Mouse (Mus musculus): Measurements from ENCODE around the gene Tlcd1. TPM values are rescaled to one million over a fixed set of nuclear protein-coding genes. Genes with fewer than 3 reads are reported as not detected.

Gene Tlcd1
- polyA plus RNA-seq, 1 experiment from 2014 or later: 13.2 TPM

- Histone ChIP-seq H3K27me3 (no peaks in the 10 kb centered on the region), H3K4me2 (peak overlapping the region; percentile 63), H3K9me3 (no peaks in the 10 kb centered on the region), H3K4me3 (peak overlapping the region; percentile 80; the same call in 1 of the 2 replicates), H3K9ac (no peak overlapping the region), H3K4me1 (replicated peaks) (peaks cover 48% of the 10 kb centered on the region), H3K36me3 (peaks cover 36% of the 10 kb centered on the region), H3K27ac (replicated peaks) (peak overlapping the region; percentile 94)
- WGBS: 37% methylated on average over 4 of the region's 4 CpGs
- no peak for ATAC-seq (ENCODE audit: low FRiP score, low read depth)
Measured at GRCm38 (mm10) chr11:78161968-78162367, 14.5 kb upstream of the Tlcd1 start.

GRCm38 (mm10) chr11:78162504-78162903, 14.0 kb upstream of the Tlcd1 start:
- WGBS: 27% methylated on average over 6 of the region's 6 CpGs
- Histone ChIP-seq H3K4me3 (peak overlapping the region; percentile 80), H3K27me3 (no peaks in the 10 kb centered on the region), H3K36me3 (peaks cover 34% of the 10 kb centered on the region), H3K27ac (replicated peaks) (peak overlapping the region; percentile 94), H3K9ac (peak overlapping the region; percentile 94; the same call in 1 of the 2 replicates), H3K9me3 (no peaks in the 10 kb centered on the region), H3K4me1 (replicated peaks) (peaks cover 46% of the 10 kb centered on the region), H3K4me2 (peak overlapping the region; percentile 63)
- ATAC-seq (ENCODE audit: low FRiP score, low read depth): no peak

GRCm38 (mm10) chr11:78163045-78163444, 13.5 kb upstream of the Tlcd1 start:
- peak overlapping the region; percentile 63 for H3K4me2 ChIP-seq
- 68% methylated on average over 2 of the region's 2 CpGs for WGBS
- peak overlapping the region; percentile 94 for H3K9ac ChIP-seq
- H3K4me1 ChIP-seq (replicated peaks): peaks cover 44% of the 10 kb centered on the region
- H3K27ac ChIP-seq (replicated peaks): peak overlapping the region; percentile 94
- ATAC-seq (ENCODE audit: low FRiP score, low read depth): no peak
- H3K4me3 ChIP-seq: peak overlapping the region; percentile 80
- no peaks in the 10 kb centered on the region for H3K27me3 ChIP-seq
- no peaks in the 10 kb centered on the region for H3K9me3 ChIP-seq
- H3K36me3 ChIP-seq: peaks cover 29% of the 10 kb centered on the region

GRCm38 (mm10) chr11:78163681-78164603, 12.6 kb upstream of the Tlcd1 start:
- H3K36me3 ChIP-seq: peaks cover 20% of the 10 kb centered on the region
- 0% methylated on average over 22 of the region's 22 CpGs for WGBS

GRCm38 (mm10) chr11:78164604-78164923, 11.9 kb upstream of the Tlcd1 start:
- 0% methylated on average over 14 of the region's 14 CpGs for WGBS

More at GRCm38 (mm10) chr11:78163681-78164603, 12.6 kb upstream of the Tlcd1 start:
- H3K9ac ChIP-seq: peak overlapping the region; percentile 94
- no peaks in the 10 kb centered on the region for H3K9me3 ChIP-seq
- peak overlapping the region; percentile 94 for H3K27ac ChIP-seq (replicated peaks)
- peak; percentile 28 for ATAC-seq (ENCODE audit: low FRiP score, low read depth)
- no peaks in the 10 kb centered on the region for H3K27me3 ChIP-seq
- peak overlapping the region; percentile 80 for H3K4me3 ChIP-seq
- H3K4me1 ChIP-seq (replicated peaks): peaks cover 44% of the 10 kb centered on the region
- peak overlapping the region; percentile 63 for H3K4me2 ChIP-seq

DNA sequence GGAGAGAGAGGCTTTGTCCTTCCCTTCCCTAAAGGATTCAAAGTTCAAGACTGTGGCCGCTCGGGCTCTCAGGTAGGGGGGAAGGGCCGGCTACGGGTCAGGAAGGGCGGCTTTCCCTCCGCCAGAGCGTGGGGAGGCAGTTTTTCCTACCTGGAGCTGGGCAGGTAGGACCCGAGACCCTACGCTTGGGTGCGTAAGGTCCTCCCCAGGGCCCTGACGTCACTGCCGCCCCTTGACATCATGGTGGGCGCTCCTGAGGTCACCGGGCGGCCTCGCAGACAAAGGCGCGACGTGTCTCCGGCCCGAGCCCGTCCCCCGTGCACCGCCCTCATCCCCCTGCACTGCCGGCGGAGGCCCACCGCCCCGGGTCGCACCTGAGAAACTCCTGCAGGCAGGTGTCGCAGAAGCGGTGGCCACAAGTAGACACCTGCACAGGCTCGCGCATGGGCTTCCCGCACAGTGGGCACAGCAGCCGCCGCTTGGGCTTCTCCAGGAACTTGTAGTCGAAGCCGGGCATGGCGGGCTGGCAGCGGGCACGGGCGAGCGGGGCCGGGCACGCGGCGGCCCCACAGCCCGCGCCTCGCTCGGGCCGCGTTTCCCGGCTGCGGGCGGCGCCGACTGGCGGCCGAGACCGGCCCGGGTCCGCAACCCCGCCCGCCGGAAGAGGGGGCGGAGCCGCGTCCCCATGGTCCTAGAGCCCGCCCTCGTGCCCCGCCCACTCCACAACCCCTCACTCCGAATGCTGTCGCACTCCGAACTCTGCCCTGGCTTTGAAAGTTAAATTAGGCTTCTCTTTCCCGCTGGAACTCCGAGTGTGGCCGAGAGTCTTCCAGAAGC, 11.4 kb upstream of the Tlcd1 start, which contains the start of gene Traf4:
TSS of gene Traf4 (minus strand) at position 666 of the 837 bp plus-strand sequence.
- peaks cover 39% of the 10 kb centered on the region for H3K4me1 ChIP-seq (replicated peaks)
- peak within 1 kb of the TSS; percentile 80 for H3K4me3 ChIP-seq
- peak within 1 kb of the TSS; percentile 63 for H3K4me2 ChIP-seq
- peak within 1 kb of the TSS; percentile 94 for H3K9ac ChIP-seq
- H3K9me3 ChIP-seq: no peaks in the 10 kb centered on the region
- H3K27me3 ChIP-seq: no peaks in the 10 kb centered on the region
- H3K36me3 ChIP-seq: peaks cover 9% of the 10 kb centered on the region
- peak; percentile 87 for ATAC-seq (ENCODE audit: low FRiP score, low read depth)
- WGBS: under 1% methylated on average over 70 of the region's 78 CpGs
- H3K27ac ChIP-seq (replicated peaks): peak within 1 kb of the TSS; percentile 94

More at GRCm38 (mm10) chr11:78164604-78164923, 11.9 kb upstream of the Tlcd1 start:
- H3K9me3 ChIP-seq: no peaks in the 10 kb centered on the region
- peak overlapping the region; percentile 80 for H3K4me3 ChIP-seq
- no peaks in the 10 kb centered on the region for H3K27me3 ChIP-seq
- H3K36me3 ChIP-seq: peaks cover 15% of the 10 kb centered on the region
- 0 out of 2 replicates have a peak, but pooled peaks have one; percentile 2 for ATAC-seq (ENCODE audit: low FRiP score, low read depth)
- H3K9ac ChIP-seq: peak overlapping the region; percentile 94
- peak overlapping the region; percentile 94 for H3K27ac ChIP-seq (replicated peaks)
- peak overlapping the region; percentile 63 for H3K4me2 ChIP-seq
- peaks cover 39% of the 10 kb centered on the region for H3K4me1 ChIP-seq (replicated peaks)

DNA sequence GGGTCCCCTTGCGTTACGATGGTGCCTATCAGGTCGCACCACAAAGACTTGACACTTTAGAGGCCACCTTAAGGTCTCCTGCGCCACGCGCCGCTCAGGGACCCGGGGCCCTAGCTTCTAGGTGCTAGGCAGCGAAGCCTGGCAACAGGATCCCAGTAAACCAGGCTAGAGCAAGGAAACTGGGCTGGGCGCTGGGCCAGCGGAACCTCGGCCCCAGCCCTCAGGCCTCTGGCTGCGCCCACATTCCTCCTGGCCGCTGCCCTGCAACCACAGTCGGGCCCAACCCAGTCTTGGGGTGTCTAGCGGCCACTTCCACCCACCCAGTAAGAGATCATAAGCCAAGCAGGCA, 10.8 kb upstream of the Tlcd1 start:
- H3K27me3 ChIP-seq: no peaks in the 10 kb centered on the region
- H3K36me3 ChIP-seq: peaks cover 3% of the 10 kb centered on the region
- peak overlapping the region; percentile 63 for H3K4me2 ChIP-seq
- WGBS: 3% methylated on average over 16 of the region's 16 CpGs
- no peaks in the 10 kb centered on the region for H3K9me3 ChIP-seq
- H3K9ac ChIP-seq: peak overlapping the region; percentile 37
- peaks cover 39% of the 10 kb centered on the region for H3K4me1 ChIP-seq (replicated peaks)
- H3K27ac ChIP-seq (replicated peaks): peak overlapping the region; percentile 94
- H3K4me3 ChIP-seq: peak overlapping the region; percentile 80
- ATAC-seq (ENCODE audit: low FRiP score, low read depth): peak; percentile 53

GRCm38 (mm10) chr11:78166161-78166560, 10.3 kb upstream of the Tlcd1 start:
- peaks cover 37% of the 10 kb centered on the region for H3K4me1 ChIP-seq (replicated peaks)
- peak overlapping the region; percentile 63 for H3K4me2 ChIP-seq
- peak overlapping the region; percentile 80 for H3K4me3 ChIP-seq
- no peaks in the 10 kb centered on the region for H3K27me3 ChIP-seq
- H3K9ac ChIP-seq: peak overlapping the region; percentile 37
- no peaks in the 10 kb centered on the region for H3K36me3 ChIP-seq
- 54% methylated on average over 4 of the region's 4 CpGs for WGBS
- ATAC-seq (ENCODE audit: low FRiP score, low read depth): no peak
- peak overlapping the region; percentile 94 for H3K27ac ChIP-seq (replicated peaks)
- H3K9me3 ChIP-seq: no peaks in the 10 kb centered on the region

DNA sequence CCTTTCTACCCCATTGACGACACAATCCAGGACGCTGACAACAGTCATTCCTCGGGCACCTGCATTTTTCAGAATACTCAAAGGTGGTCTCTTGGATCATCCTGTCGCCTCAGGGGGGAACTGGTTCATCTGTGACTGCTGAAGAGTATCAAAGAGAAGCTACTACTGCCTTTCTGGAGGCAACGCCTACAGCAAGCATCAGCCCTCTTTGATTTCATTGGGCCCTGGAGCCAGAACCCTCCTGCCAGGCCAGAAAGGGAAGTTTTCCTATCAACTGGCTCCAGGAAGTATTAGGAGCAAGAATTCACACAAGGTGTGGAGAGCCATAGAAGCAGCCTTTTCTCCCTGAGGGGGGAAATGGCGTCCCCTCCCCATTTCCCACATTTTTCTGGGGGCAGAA, 9.9 kb upstream of the Tlcd1 start:
- ATAC-seq (ENCODE audit: low FRiP score, low read depth): no peak

GRCm38 (mm10) chr11:78167257-78167959, 9.1 kb upstream of the Tlcd1 start:
- Histone ChIP-seq H3K4me3 (no peak overlapping the region), H3K9me3 (no peaks in the 10 kb centered on the region), H3K36me3 (no peaks in the 10 kb centered on the region), H3K4me2 (no peak overlapping the region), H3K27ac (replicated peaks) (no peak overlapping the region), H3K27me3 (no peaks in the 10 kb centered on the region), H3K4me1 (replicated peaks) (peaks cover 25% of the 10 kb centered on the region), H3K9ac (no peak overlapping the region)
- no peak for ATAC-seq (ENCODE audit: low FRiP score, low read depth)
- WGBS: 89% methylated on average over 14 of the region's 14 CpGs

More for the DNA sequence above, 9.9 kb upstream of the Tlcd1 start:
- WGBS: 80% methylated on average over 6 of the region's 6 CpGs
- Histone ChIP-seq H3K4me3 (no peak overlapping the region), H3K27me3 (no peaks in the 10 kb centered on the region), H3K9ac (no peak overlapping the region), H3K4me1 (replicated peaks) (peaks cover 32% of the 10 kb centered on the region), H3K36me3 (no peaks in the 10 kb centered on the region), H3K4me2 (no peak overlapping the region), H3K9me3 (no peaks in the 10 kb centered on the region), H3K27ac (replicated peaks) (no peak overlapping the region)

Measured in hindbrain, embryonic 15.5 days (tissue).